Mouse (Mus musculus) midbrain, embryonic 11.5 days (tissue): ENCODE results near the gene Traf7. TPM values are rescaled to one million over a fixed set of nuclear protein-coding genes. Genes with fewer than 3 reads are reported as not detected.

Experiments used
- ATAC-seq: fragments of 200-750 bp; cut with Nextera tagmentation; 2 replicates; pipeline ENCODE4 v1.8.0; 2017; ENCODE audit warnings: moderate TSS enrichment, moderate library complexity; ENCODE audit not compliant: low FRiP score
- DNase-seq: peaks from one replicate; pipeline ENCODE4 v3.0.0; 2015; ENCODE audit warnings: low spot score; ENCODE audit errors: missing footprints
- H3K27ac ChIP-seq: fragments of 300-500 bp; sonication (generic); 2 replicates; pipeline ENCODE4 v1.5.1; 2014; ENCODE audit warnings: low read depth, low read length
- H3K27me3 ChIP-seq: fragments of 300-500 bp; sonication (generic); 2 replicates; pipeline ENCODE4 v1.6.1; 2014; ENCODE audit warnings: mild to moderate bottlenecking, low read length, moderate library complexity, mixed read lengths; ENCODE audit not compliant: control insufficient read depth, insufficient read depth
- H3K36me3 ChIP-seq: fragments of 300-500 bp; sonication (generic); 2 replicates; pipeline ENCODE4 v1.6.1; 2014; ENCODE audit warnings: mild to moderate bottlenecking, low read length, moderate library complexity, mixed read lengths; ENCODE audit not compliant: control insufficient read depth, insufficient read depth
- H3K4me1 ChIP-seq: fragments of 300-500 bp; sonication (generic); 2 replicates; pipeline ENCODE4 v1.6.1; 2014; ENCODE audit warnings: low read length; ENCODE audit not compliant: control insufficient read depth, insufficient read depth
- H3K4me2 ChIP-seq: fragments of 300-500 bp; sonication (generic); 2 replicates; pipeline ENCODE4 v1.6.1; 2014; ENCODE audit warnings: mild to moderate bottlenecking, moderate library complexity
- H3K4me3 ChIP-seq: fragments of 300-500 bp; sonication (generic); 2 replicates; pipeline ENCODE4 v1.5.1; 2014; ENCODE audit warnings: low read depth, low read length
- H3K9ac ChIP-seq: fragments of 300-500 bp; sonication (generic); 2 replicates; pipeline ENCODE4 v1.6.1; 2014; ENCODE audit warnings: low read length
- H3K9me3 ChIP-seq: fragments of 300-500 bp; sonication (generic); 2 replicates; pipeline ENCODE4 v1.6.1; 2016; ENCODE audit warnings: low read length; ENCODE audit not compliant: control insufficient read depth
- WGBS: fragments of 180-500 bp; shearing (Covaris S2); extraction: QIAGEN DNeasy Blood & Tissue Kit; methylation state at CpG from one replicate; pipeline ENCODE4 v1.1.7; 2014; 5-methylcytosine and 5-hydroxymethylcytosine counted together
- polyA plus RNA-seq: library from polyadenylated mRNA; unstranded; fragments of >200 nt; fragmentation: Nextera tagmentation; extraction: Ambion mirVana; gene quantifications from 2 replicates; pipeline ENCODE4 v1.2.1, GENCODE M21; 2014

Traf7 gene
- polyA plus RNA-seq, 1 experiment from 2014 or later = 80.8 TPM

GRCm38 (mm10) chr17:24469910-24470602 is 57.7 kb downstream of the Traf7 start, which contains the start of the genes E4f1 and Pgp:
E4f1 (minus strand) TSS chr17:24470313.
Pgp (plus strand) TSS chr17:24470392.
- H3K36me3 ChIP-seq = no peaks in the 10 kb centered on the region
- ATAC-seq (peak; percentile 98), DNase-seq (peak; percentile 99)
- H3K4me3 ChIP-seq = peak within 1 kb of the TSS; percentile 91
- H3K27ac ChIP-seq = peak within 1 kb of the TSS; percentile 74
- no peaks in the 10 kb centered on the region for H3K9me3 ChIP-seq
- H3K9ac ChIP-seq = peak within 1 kb of the TSS; percentile 90
- under 1% methylated on average over 74 of the region's 75 CpGs for WGBS
- no peaks in the 10 kb centered on the region for H3K27me3 ChIP-seq
- H3K4me1 ChIP-seq = peaks cover 20% of the 10 kb centered on the region
- H3K4me2 ChIP-seq = peak within 1 kb of the TSS; percentile 99

- H3K4me2 ChIP-seq = peak overlapping the region; percentile 99
- peak overlapping the region; percentile 91 for H3K4me3 ChIP-seq
- ATAC-seq (no peak), DNase-seq (no peak)
- no peaks in the 10 kb centered on the region for H3K27me3 ChIP-seq
- H3K36me3 ChIP-seq = no peaks in the 10 kb centered on the region
- H3K9ac ChIP-seq = peak overlapping the region; percentile 60
- peak overlapping the region; percentile 74 for H3K27ac ChIP-seq
- WGBS = 19% methylated on average over 7 of the region's 7 CpGs
- no peaks in the 10 kb centered on the region for H3K9me3 ChIP-seq
- peaks cover 20% of the 10 kb centered on the region for H3K4me1 ChIP-seq
Measured at GRCm38 (mm10) chr17:24469336-24469909, 58.3 kb downstream of the Traf7 start.

- Histone ChIP-seq H3K27me3 (no peaks in the 10 kb centered on the region), H3K4me2 (no peak overlapping the region), H3K36me3 (no peaks in the 10 kb centered on the region), H3K4me1 (peaks cover 20% of the 10 kb centered on the region), H3K9me3 (no peaks in the 10 kb centered on the region), H3K9ac (no peak overlapping the region), H3K4me3 (no peak overlapping the region), H3K27ac (no peak overlapping the region)
- DNase-seq = no peak
- WGBS = 94% methylated on average over 5 of the region's 5 CpGs
- no peak for ATAC-seq
Measured at GRCm38 (mm10) chr17:24468636-24469246, 59.0 kb downstream of the Traf7 start.

GRCm38 (mm10) chr17:24463374-24464133 is 64.2 kb downstream of the Traf7 start:
- H3K27me3 ChIP-seq = no peaks in the 10 kb centered on the region
- H3K4me3 ChIP-seq = no peak overlapping the region
- ATAC-seq (no peak), DNase-seq (peak; percentile 70)
- no peaks in the 10 kb centered on the region for H3K9me3 ChIP-seq
- 62% methylated on average over 6 of the region's 6 CpGs for WGBS
- no peaks in the 10 kb centered on the region for H3K4me1 ChIP-seq
- no peak overlapping the region for H3K9ac ChIP-seq
- no peaks in the 10 kb centered on the region for H3K36me3 ChIP-seq
- H3K4me2 ChIP-seq = no peak overlapping the region
- H3K27ac ChIP-seq = no peak overlapping the region

- WGBS = 82% methylated on average over 1 of the region's 1 CpGs
- no peaks in the 10 kb centered on the region for H3K36me3 ChIP-seq
- H3K4me1 ChIP-seq = no peaks in the 10 kb centered on the region
- H3K27ac ChIP-seq = no peak overlapping the region
- H3K4me3 ChIP-seq = no peak overlapping the region
- DNase-seq = no peak
- H3K9me3 ChIP-seq = no peaks in the 10 kb centered on the region
- no peak overlapping the region for H3K4me2 ChIP-seq
- no peak overlapping the region for H3K9ac ChIP-seq
- no peaks in the 10 kb centered on the region for H3K27me3 ChIP-seq
- no peak for ATAC-seq
Measured at GRCm38 (mm10) chr17:24462932-24463331, 64.8 kb downstream of the Traf7 start.

- DNase-seq (no peak), ATAC-seq (no peak)
- 65% methylated on average over 2 of the region's 2 CpGs for WGBS
- Histone ChIP-seq H3K9ac (no peak overlapping the region), H3K4me3 (no peak overlapping the region), H3K27ac (no peak overlapping the region), H3K36me3 (no peaks in the 10 kb centered on the region), H3K27me3 (no peaks in the 10 kb centered on the region), H3K4me1 (no peaks in the 10 kb centered on the region), H3K9me3 (no peaks in the 10 kb centered on the region), H3K4me2 (no peak overlapping the region)
Measured at GRCm38 (mm10) chr17:24461580-24461979, 66.2 kb downstream of the Traf7 start.

Other genes starting within 250 kb of the Traf7 start
- 0.06 TPM in 1 of 2 replicates, not detected in the other for gene Abca17, start 176.9 kb downstream of the Traf7 start, polyA plus RNA-seq
- gene Abca3, start 176.0 kb downstream of the Traf7 start, polyA plus RNA-seq = 11.6 and 12.2 TPM in 2 replicates
- 379 and 380 TPM in 2 replicates for gene Rnps1, start 113.4 kb downstream of the Traf7 start, polyA plus RNA-seq
- gene Eci1, start 101.3 kb downstream of the Traf7 start, polyA plus RNA-seq = 59.5 and 66.3 TPM in 2 replicates
- 1.7 and 2.1 TPM in 2 replicates for gene Dnase1l2, start 84.8 kb downstream of the Traf7 start, polyA plus RNA-seq
- 10.2 and 14.7 TPM in 2 replicates for gene E4f1, start 57.6 kb downstream of the Traf7 start, polyA plus RNA-seq
- 60.6 and 67.6 TPM in 2 replicates for gene Pgp, start 57.5 kb downstream of the Traf7 start, polyA plus RNA-seq
- gene Bricd5, start 54.1 kb downstream of the Traf7 start, polyA plus RNA-seq = 0.32 TPM in 1 of 2 replicates, not detected in the other
- 28.9 and 30.3 TPM in 2 replicates for gene Mlst8, start 48.9 kb downstream of the Traf7 start, polyA plus RNA-seq
- gene Caskin1, start 39.3 kb downstream of the Traf7 start, polyA plus RNA-seq = 5.5 and 6.2 TPM in 2 replicates
- 1.8 and 2.2 TPM in 2 replicates for gene Rab26, start 6.3 kb upstream of the Traf7 start, polyA plus RNA-seq
- 11.9 and 18.5 TPM in 2 replicates for gene Pkd1, start 21.9 kb upstream of the Traf7 start, polyA plus RNA-seq
- gene Tsc2, start 104.7 kb upstream of the Traf7 start, polyA plus RNA-seq = 50.6 and 57.6 TPM in 2 replicates
- 14.4 and 18.4 TPM in 2 replicates for gene Nthl1, start 104.7 kb upstream of the Traf7 start, polyA plus RNA-seq
- 36.1 and 36.4 TPM in 2 replicates for gene Slc9a3r2, start 122.4 kb upstream of the Traf7 start, polyA plus RNA-seq
- not detected in 2 replicates for gene Npw, start 130.5 kb upstream of the Traf7 start, polyA plus RNA-seq
- gene Zfp598, start 141.7 kb upstream of the Traf7 start, polyA plus RNA-seq = 23.5 and 24.9 TPM in 2 replicates
- 12.7 and 13.4 TPM in 2 replicates for gene Syngr3, start 162.0 kb upstream of the Traf7 start, polyA plus RNA-seq
- 54.8 and 59.6 TPM in 2 replicates for gene Gfer, start 168.2 kb upstream of the Traf7 start, polyA plus RNA-seq
- gene Noxo1, start 168.3 kb upstream of the Traf7 start, polyA plus RNA-seq = 0.97 and 1.5 TPM in 2 replicates
- 91.0 and 97.5 TPM in 2 replicates for gene Tbl3, start 179.7 kb upstream of the Traf7 start, polyA plus RNA-seq
- gene Rnf151, start 190.1 kb upstream of the Traf7 start, polyA plus RNA-seq = 0.22 TPM in 1 of 2 replicates, not detected in the other
- 1,270 and 1,392 TPM in 2 replicates for gene Rps2, start 190.2 kb upstream of the Traf7 start, polyA plus RNA-seq
- gene Ndufb10, start 196.5 kb upstream of the Traf7 start, polyA plus RNA-seq = 198 and 210 TPM in 2 replicates
- not detected in 2 replicates for gene Rpl3l, start 199.9 kb upstream of the Traf7 start, polyA plus RNA-seq
- 19.2 and 23.0 TPM in 2 replicates for gene Msrb1, start 208.7 kb upstream of the Traf7 start, polyA plus RNA-seq
- 0.18 and 0.23 TPM in 2 replicates for gene Hs3st6, start 225.1 kb upstream of the Traf7 start, polyA plus RNA-seq